Mouse (Mus musculus) cerebellum, adult 18-20 months (tissue): Measurements from ENCODE around the gene Kif1b.
"Not testable (repeated sequence)": the region's sequence is repeated elsewhere in the genome, so short reads cannot be mapped to it uniquely, and the experiment has no call there.

Experiments
- DNase-seq, 2 experiments: peaks; one replicate each; pipeline ENCODE4 v3.0.0; 2021

Gene Kif1b

DNA sequence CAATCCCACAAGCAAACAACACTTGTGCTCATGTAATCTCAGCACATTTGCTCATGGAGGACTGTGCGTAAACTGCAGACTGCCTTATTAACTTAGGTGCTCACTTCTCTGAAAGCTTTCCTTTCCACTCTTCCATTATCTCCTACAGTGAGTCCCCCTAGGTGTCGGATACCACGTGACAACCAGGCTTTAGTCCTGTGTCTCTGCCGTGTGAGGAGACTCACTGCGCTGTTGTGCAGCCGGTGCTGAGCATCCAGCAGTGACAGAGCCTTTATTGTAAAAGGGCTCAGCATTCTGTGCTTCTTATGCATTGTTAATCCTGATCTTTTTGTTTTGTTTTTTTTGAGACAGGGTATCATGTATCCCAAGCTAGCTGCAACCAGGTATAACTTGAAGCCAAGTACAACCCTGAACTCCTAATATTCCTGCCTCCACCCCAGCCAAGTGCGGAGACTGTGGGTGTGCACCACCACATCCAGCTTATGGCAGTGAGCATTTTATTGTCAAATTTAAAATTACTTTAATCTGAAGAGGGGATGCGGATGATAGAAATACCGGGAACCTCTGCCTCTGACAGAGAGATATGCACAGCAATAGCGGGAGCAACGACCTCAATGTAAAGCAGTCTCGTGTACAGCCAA lies 88.0 kb downstream of the Kif1b start:
- peak in 1 of 2 experiments; percentile 18 for DNase-seq

DNA sequence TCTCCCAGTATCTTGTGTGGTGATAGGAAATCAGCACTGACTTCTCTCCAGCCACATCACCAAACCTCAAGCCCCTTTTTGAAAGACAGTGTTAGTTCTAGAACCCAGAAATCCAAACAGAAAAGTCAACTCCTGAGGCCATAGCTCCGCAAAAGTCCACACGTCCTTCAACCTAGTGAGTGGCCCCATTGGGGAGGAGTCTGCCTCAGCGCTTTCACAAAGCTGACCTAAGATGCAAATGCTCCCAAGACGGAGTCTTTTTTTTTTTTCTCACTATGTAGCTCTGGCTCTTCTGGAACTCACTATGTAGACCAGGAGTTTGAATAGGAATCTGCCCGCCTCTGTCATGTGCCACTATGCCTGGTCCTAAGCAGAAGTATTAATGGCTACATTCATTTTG lies 89.0 kb downstream of the Kif1b start:
- DNase-seq: no peak

DNA sequence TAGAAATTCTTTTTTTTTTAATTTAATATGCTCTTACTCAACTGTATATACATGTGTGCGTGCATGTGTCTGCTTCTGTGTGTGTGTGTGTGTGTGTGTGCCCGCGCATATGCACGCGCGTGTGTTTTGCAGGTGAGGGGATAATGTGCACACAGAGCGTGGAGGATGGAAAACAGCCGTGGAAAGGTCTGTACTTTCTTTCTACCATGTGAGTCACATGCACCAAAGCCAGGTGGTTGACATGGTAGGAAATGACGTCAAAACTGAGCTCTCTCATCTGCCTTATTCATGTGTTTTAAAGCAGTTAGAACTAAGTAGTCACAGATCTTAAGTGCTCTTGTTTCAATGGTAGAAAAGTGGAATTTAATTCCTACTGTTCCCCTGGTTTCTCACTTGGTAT lies 91.5 kb downstream of the Kif1b start:
- DNase-seq: no peak

DNA sequence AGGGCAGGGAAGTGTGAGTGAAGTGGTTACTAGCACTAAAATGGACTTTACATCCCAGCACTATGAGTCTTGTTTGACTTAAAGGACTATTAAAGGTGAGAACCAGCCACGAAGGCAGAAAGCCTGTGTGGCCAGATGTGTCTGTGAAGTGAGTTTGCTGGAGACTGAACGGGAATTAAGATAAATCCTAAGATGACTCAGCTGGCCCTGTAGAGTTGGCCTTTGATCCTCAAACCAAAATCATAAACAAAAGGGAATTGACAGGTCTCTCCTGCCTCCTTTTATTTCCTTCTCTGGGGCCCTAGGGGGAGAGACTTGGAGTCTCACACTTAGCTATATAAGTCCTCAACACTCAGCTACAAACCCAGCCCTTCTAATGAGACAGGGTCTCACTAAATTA lies 92.1 kb downstream of the Kif1b start:
- no peak for DNase-seq

DNA sequence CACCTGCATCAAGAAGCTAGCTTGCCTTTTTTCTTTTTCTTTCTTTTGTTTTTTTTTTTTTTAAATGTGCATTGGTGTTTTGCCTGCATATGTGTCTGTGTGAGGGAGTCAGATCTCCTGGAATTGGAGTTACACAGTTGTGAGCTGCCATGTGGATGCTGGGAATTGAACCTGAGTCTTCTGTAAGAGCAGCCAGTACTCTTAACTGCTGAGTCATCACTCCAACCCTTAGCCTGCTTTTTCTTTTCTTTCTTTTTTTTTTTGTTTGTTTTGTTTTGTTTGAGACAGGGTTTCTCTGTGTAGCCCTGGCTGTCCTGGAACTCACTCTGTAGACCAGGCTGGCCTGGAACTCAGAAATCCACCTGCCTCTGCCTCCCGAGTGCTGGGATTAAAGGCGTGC lies 93.0 kb downstream of the Kif1b start:
- DNase-seq: not testable (repeated sequence)

DNA sequence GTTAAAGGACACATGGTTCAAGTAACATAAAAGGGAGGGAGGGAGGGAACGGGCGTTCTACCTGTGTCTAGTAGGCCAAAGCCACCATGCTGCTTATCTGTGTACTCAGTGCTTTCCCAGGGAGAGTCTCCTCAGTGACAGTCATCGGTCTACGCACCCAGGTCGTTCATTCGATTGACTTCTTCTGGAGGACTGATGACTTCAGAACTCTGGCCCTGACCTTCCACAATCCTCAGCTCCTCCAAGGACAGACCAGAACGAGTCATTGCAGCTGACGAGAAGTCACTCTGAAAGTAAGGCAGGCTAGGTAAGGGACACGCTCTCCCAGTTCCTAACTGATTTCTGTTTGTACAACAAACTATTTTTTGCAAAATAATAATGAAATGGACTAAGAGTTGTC lies 94.0 kb downstream of the Kif1b start:
- no peak for DNase-seq

DNA sequence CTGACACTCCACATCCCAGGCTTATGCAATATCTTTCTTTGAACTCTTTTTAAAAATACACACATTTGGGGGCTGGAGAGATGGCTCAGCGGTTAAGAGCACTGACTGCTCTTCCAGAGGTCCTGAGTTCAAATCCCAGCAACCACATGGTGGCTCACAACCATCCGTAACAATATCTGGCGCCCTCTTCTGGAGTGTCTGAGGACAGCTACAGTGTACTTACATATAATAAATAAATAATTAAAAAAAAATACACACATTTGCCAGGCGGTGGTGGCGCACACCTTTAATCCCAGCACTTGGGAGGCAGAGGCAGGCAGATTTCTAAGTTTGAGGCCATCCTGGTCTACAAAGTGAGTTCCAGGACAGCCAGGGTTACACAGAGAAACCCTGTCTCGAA lies 96.1 kb downstream of the Kif1b start:
- DNase-seq: not testable (repeated sequence)

DNA sequence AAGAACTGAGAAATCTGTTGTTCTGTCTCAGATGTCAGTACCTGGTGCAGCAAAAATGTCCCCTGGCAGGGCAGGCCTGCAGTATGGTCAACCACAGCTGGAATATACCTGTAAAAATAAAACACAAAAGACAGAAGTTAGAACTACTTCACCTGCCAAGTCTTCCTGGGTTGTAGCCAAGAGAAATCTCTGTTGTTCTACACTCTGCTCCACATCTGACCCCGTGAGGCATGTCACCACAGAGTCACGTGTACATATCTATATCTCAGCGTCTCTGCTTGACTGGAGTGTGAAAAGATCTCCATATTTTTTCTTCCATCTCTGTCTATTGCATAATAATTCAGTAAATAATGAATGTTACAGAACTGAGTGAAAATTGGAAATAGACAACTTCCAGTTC lies 105.0 kb downstream of the Kif1b start:
- no peak for DNase-seq

DNA sequence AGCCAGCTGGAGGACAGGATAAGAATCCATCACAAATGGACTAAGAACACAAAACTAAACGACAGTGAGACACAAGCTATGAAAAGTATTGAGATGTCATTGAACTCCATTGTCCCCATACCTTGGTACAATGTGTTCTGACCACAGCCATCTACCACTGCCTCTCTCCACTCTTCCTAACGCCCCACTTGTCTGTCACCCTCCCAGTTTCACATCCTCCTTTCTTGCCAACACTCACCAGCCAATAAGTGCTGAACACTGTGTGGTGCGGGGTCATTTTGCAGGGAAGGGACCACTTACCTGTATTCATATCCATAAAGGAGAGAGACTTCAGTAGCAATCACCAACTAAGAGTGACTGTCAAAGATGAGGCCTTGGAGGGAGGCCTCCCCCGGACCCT lies 106.4 kb downstream of the Kif1b start:
- no peak for DNase-seq

DNA sequence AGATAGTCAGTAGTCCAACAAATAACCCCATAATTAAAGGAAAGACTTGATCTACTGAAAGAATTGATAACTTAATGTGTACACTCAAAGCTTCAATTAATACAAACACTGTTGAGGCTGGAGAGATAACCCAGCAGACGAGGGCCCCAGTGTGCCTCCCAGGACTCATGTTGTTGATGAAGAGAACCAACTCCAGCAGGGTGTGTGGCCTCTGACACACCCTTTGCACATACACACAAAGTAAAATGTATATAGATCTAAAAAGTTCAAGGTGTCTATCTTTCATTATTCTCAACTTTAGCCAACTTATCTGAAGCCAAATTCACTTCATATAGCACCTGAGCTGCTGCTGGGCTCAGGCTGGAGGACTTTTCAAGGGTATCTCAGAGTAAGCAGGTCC lies 110.3 kb downstream of the Kif1b start:
- DNase-seq: no peak

DNA sequence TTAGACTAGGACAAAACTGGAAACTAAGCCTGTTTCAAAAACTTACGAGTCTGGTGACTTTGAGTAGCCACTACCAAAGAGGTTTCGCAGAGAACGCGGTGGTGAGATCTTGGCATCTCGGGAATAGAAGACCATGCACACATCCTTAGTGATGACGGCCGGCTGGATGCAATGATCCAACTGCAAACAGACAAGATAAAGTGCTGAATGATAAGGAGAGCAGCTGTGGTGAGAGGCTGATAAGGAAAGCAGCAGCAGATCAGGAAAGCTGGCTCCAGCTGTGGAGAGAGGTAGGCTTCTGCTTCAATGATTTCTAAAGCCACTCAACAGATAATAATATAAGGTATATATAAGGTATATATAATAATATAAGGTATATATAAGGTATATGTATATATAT lies 116.4 kb downstream of the Kif1b start:
- no peak for DNase-seq

DNA sequence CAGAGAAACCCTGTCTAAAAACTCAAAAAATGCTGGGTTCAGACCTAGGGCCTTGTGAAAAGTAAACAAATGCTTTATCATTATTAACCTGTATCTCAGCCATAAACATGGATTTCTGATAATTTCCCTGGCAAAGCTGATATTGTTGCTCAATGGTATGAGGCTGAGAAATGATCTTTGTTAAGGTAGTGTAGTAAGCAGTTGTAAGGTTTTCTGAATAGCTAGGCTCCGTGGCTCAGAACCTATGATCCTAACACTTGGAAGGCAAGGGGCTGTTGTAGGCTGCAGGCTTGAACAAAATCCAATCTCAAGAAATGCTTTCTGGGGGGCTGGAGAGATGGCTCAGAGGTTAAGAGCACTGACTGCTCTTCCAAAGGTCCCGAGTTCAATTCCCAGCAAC lies 118.9 kb downstream of the Kif1b start:
- DNase-seq: no peak

DNA sequence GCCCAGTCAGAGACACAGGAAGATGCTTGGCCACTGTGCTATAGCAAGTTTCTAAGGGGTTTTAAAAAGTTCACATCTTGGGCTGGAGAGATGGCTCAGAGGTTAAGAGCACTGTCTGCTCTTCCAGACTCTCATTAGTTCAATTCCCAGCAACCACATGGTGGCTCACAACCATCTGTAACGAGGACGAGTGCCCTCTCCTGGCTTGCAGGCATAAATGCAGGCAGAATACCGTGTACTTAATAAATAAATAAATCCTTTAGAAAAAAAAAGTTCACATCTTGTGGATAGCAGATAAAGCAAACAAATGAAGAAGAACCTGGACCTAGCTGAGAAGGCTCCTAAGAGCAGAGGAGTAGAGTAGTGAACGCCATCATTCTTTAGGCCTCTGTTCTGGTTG lies 124.7 kb downstream of the Kif1b start:
- peak in 1 of 2 experiments; percentile 28 for DNase-seq

DNA sequence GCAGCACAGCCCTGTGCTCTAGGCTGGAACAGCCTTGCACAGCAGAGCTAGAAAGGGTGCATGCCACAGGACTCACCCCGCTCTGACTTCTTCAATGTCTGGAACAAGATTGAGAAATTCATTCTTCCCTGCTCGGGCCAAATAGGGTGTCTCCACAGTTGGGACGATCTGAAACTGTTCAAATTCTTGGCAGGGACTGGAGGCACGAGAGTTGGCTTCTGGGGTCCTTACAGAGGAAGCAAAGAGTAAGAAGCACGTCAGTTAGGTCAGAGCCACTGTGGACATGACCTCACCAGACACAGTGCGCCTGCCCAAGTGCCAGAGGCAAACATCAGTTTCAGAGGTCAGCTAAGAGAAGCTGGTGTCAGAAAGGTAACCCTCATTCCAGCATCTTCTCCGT lies 125.3 kb downstream of the Kif1b start:
- no peak for DNase-seq

DNA sequence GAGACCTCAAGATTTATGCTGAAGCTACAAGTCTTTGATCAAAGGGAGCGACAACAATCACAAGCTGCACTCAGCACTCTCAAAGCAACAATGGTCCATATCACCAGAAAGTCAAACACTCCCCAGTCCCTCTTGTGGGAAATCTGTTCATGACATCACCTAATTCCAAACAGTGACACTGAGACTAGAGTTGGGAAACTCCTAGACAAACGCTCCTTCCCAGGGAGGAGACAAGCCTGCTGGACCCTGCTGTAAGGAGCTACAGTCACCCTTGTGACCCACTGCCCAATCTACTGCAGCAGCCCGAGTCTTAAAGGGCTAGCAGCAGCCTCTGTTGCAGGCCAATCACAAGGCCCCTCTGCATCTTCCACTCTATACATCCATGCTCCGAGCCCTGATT lies 127.9 kb downstream of the Kif1b start:
- no peak for DNase-seq

DNA sequence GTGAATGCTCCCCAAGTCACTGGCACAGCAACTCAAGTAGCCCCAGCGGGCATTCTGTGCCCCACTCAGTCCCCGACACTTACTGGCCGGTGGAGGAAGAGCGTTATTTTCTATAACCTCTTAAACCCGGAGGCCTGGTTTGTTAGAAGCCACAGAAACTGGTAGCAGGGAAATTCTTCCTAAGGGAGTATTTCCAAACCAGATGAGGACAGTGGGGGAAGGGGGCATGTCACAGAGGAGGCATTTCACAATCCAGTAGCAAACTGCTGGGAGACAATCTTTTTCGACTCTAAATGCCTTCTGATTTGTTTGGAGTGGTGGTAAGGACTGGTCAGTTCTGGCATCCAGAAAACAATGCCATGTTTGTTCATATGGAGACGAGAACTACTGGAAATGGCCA lies 128.3 kb downstream of the Kif1b start:
- no peak for DNase-seq

DNA sequence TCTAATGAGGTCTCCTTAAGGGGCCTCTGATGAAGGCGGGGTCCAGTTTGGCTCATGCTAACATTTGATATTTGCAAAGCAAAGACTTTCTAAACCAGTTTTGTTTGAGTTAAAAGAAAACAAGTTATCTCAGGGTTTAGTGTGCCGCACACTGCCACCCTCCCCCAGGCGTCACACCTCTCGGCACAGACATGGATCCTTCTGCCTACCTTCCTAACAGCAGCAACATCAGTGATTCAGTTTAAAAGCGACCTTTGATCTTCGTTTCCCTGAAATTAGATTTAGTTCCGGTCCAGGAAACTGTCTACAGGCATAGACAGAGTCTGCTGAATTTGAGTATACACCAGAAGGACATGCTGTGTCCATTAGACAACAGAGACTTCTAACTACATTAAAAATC lies 129.2 kb downstream of the Kif1b start:
- DNase-seq: no peak

DNA sequence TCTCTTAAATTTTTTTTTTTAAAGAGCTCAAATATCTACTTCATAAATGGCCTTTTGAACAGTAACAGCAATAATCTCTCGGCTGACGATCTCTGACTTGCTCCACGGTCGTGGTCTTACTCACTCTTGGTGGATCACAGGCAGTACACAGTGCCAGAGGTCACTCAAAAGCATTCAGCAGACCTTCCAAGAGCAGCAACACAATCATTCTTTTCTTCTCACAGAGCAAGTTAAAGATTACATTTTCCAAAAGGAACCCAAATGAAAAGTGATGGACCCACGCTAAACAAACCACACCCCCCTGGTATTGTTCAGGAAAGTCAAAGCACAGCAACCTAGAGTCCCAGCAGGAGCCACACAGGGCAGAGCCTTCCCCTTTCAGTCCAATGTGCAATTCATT lies 130.4 kb downstream of the Kif1b start:
- DNase-seq: no peak

DNA sequence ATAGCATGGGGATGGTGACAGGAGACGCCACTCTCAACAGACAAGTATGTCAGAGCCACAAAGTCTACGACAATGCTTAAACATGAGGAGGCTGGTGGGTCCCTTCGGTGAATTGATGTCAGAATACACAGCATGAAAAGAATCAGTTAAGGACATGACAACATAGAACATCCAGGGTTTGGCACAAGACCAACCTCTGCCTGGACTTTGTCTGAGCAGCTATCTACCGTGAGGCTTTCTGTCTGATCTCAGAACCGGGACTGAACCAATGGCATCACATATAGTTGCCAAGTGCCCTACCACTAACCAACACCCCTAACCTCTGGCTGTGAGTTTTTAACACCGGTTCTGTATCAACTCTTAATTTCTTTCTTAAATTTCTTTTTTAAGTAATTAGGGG lies 130.8 kb downstream of the Kif1b start:
- DNase-seq: no peak

DNA sequence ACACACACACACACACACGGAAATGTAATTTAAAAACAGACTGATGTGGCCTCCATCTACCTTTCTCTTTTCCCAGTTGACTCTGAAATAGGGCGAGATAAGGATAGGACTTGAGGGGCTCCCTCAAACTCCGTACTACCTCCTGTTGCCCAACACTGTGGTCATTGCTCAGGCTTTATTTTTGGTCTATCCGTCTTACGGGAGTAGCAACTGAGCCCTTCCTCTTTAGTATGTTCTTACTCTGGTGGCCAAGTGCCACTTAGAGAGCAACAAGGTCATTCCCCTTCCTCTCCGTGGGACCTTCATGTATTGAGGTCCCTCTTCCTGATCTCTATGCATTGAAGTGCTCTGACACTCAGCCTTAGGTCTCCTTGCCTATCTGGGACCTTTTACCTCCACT lies 133.8 kb downstream of the Kif1b start:
- DNase-seq: no peak

DNA sequence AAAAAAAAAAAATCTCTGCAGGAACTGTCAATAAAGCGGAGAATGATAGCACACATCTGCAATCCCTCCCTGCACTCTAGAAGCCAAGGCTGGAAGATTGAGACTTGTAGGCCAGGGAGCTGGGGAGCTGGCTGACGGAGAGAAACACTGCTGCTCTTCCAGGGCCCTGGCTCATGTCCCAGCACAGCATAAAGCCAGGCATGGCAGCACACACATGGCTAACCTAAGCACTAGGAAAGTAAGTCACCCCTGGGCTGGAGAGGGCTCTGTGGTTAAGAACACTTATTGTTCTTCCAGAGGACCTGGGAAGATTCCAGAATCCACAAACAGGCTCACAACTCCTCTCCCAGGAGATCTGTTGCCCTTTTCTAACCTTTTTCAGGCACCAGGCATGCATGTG lies 134.8 kb downstream of the Kif1b start:
- DNase-seq: peak; percentile 51 to 56

DNA sequence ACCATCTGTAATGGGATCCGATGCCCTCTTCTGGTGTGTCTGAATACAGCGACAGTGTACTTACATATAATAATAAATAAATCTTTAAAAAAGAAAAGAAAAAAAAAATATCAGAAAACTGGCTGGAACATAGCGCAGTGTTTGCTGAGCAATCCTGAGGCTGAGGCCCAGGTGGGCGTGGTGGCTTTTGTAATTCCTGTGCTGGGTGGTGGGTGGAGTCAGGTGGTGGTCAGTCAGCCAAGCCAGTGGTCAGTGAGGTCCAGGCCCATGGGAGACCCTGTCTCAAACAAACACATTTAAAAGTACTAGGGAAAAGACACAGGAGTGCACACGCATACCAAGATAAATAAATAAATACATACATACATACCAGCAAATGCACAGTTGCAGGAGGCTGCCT lies 135.4 kb downstream of the Kif1b start:
- DNase-seq: no peak

DNA sequence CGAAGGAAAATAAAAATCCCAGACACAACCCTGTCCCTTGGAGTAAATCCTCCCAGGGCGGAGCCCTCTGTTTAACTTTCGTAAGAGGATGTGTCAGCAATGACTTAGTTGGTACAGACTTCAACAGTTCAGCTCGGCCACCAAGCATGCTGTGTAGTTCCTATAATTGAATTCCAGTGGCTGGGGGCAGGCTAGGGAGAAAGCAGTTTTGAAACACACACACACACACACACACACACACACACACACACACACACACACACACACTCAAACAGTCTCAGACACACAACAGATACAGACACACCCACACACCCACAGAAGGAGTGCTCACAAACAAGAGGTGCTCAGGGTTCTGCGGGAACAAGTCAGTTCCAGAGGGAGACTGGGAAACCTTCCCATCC lies 135.9 kb downstream of the Kif1b start:
- no peak for DNase-seq

DNA sequence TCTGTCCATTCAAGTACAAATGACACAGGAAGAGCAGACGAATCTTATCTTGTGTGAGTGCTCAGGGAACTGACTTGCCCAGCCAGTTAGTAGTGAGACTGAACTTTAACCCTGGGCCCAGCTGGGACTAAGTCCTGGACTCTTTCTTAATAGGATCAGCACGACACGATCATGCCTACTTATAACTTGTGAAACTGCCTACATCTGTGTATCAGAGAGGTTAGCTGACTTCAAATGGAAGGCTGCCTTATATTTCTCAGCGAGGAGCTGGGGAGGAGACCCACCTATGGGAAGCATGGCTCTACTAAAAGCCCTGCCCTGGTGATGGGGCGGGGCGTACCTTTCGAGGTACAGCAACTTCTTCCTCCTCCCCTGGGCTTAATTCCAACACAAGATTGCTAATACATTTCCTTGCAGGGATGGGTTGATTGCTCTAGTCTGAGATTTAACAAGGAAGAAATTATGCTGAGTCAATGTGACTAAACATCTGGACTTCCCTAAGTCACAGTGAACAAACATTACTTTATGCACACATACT lies 137.0 kb downstream of the Kif1b start:
- no peak for DNase-seq

DNA sequence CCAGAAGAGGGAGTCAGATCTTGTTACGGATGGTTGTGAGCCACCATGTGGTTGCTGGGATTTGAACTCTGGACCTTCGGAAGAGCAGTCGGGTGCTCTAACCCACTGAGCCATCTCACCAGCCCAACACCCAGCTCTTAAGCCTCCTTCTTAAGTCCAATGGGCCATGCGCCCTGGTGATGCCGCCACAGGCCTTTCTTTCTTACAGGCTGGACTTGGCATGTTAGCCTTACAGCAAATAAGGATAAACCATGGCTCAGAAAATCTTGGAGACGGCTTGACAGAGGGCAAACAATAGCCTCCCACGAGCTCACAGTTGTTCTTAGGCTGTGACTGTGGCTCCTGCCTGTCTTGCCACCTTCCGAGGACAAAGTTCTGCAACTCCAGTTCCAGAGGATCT lies 137.6 kb downstream of the Kif1b start:
- not testable (repeated sequence) for DNase-seq

DNA sequence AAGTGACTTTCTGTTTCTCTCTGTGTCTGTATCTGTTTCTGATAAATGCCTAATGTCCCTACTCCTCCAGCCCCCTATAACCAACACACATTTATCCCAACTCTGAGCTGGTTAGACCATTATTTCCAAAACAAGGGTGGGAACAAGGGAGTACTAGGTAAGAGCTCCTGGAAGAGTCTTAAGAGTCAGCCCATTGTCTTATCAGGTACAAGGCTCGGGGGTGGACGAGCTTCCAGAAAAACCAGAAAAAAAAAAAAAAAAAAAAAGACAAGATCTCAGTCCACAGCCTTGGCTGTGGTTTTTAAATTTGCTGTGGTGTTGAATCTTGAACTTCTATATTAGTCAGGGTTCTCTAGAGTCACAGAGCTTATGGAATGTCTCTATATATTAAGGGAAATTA lies 139.5 kb downstream of the Kif1b start:
- no peak for DNase-seq
